Mouse (Mus musculus): ENCODE measurements around the gene Trak1.

- TF ChIP-seq EP300 (IDR thresholded peaks at IDR 0.05; ENCODE audit: low read length) (no peak), CTCF (conservative IDR thresholded peaks at IDR 0.05 in 1 of 2, IDR thresholded peaks at IDR 0.05 in 1 of 2; ENCODE audit: low read depth in 2 of 2, low read length in 2 of 2) (no peak), JUN (IDR thresholded peaks at IDR 0.05; ENCODE audit: insufficient read depth, low read depth, low read length) (no peak)
Observed at GRCm38 (mm10) chr9:121254761-121255160, 42.5 kb upstream of the Trak1 start.
